Mouse (Mus musculus) bone marrow, adult 2 months (tissue): ENCODE data around the gene Fkbp6. TPM values are rescaled to one million over a fixed set of nuclear protein-coding genes. Genes with fewer than 3 reads are reported as not detected.

ENCODE experiments used
- H3K27ac ChIP-seq: fragments of 200-500 bp; 2 replicates; pipeline ENCODE4 v1.5.1; 2012; ENCODE audit warnings: low read depth, mild to moderate bottlenecking, control low read depth, inconsistent platforms, low read length; ENCODE audit not compliant: control insufficient read depth, poor library complexity, insufficient read depth
- H3K4me1 ChIP-seq: fragments of 200-500 bp; 2 replicates; pipeline ENCODE4 v1.6.1; 2011; ENCODE audit warnings: low read length; ENCODE audit not compliant: control insufficient read depth, insufficient read depth
- H3K4me3 ChIP-seq: fragments of 200-500 bp; replicated peaks from 2 replicates; pipeline ENCODE3; 2011; ENCODE audit warnings: mild to moderate bottlenecking, low read depth, low read length, control low read depth; ENCODE audit not compliant: control insufficient read depth
- CTCF ChIP-seq: fragments of 200-500 bp; IDR thresholded peaks from 2 replicates; pipeline ENCODE4 v1.5.1; 2011; ENCODE audit warnings: low read length, control low read depth; ENCODE audit not compliant: control insufficient read depth, insufficient read depth
- POLR2A ChIP-seq: fragments of 200-500 bp; IDR thresholded peaks from 2 replicates; pipeline ENCODE4 v1.6.1; 2011; ENCODE audit warnings: low read depth, mild to moderate bottlenecking, control low read depth, low read length, borderline replicate concordance; ENCODE audit not compliant: control insufficient read depth
- WGBS: fragments of 180-500 bp; shearing (Covaris S2); methylation state at CpG from one replicate; pipeline ENCODE4 v1.1.7; 2018; 5-methylcytosine and 5-hydroxymethylcytosine counted together
- polyA plus RNA-seq: library from polyadenylated mRNA; stranded (reverse); fragments of >200 nt; gene quantifications from 2 replicates; pipeline ENCODE4 v1.2.4, GENCODE M21; 2011; ENCODE audit warnings: low replicate concordance; ENCODE audit not compliant: missing spikeins, insufficient read depth, insufficient read length

Fkbp6 gene
- polyA plus RNA-seq, 1 experiment, result not detected

DNA sequence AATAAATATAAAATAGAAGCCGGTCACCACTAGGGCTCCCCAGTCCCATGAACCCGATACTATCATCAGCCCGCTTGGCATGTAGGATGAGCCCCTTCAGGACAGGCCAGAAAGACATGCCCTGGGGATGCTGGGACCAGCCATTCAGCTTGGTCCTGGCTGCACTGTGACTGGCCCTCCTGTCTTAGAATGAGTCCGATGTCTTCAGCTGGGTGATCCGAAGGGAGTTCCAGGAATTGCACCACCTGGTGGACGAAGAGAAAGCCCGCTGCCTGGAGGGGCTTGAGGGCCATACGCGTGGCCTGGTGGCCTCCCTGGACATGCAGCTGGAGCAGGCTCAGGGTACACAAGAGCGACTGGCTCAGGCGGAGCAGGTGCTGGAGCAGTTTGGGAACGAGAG, 13.7 kb upstream of the Fkbp6 start:
- Histone ChIP-seq H3K4me3 (no peak overlapping the region), H3K4me1 (no peaks in the 10 kb centered on the region; the same call in 1 of the 2 replicates), H3K27ac (no peak overlapping the region)
- 31% methylated on average over 12 of the region's 12 CpGs for WGBS
- TF ChIP-seq CTCF, result peak; percentile 62
- TF ChIP-seq POLR2A, result no peak

DNA sequence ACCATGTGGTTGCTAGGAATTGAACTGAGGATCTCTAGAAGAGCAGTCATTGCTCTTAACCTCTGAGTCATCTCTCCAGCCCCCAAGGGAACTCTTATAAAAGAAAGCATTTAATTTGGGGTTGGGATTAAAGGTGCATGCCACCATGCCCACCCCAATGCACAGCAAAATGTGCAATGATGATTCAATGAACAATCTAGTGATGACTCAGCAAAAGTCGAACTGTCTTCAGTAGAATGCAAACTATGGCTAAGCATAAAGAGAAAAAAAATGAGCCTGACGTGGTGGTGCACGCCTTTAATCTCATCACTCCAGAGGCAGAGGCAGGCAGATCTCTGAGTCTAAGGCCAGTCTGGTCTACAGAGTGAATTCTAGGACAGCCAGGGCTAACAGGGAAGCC, 12.7 kb upstream of the Fkbp6 start:
- Histone ChIP-seq H3K27ac (no peak overlapping the region), H3K4me3 (no peak overlapping the region), H3K4me1 (no peaks in the 10 kb centered on the region)
- WGBS, result 60% methylated on average over 3 of the region's 3 CpGs
- TF ChIP-seq POLR2A (no peak), CTCF (no peak)

DNA sequence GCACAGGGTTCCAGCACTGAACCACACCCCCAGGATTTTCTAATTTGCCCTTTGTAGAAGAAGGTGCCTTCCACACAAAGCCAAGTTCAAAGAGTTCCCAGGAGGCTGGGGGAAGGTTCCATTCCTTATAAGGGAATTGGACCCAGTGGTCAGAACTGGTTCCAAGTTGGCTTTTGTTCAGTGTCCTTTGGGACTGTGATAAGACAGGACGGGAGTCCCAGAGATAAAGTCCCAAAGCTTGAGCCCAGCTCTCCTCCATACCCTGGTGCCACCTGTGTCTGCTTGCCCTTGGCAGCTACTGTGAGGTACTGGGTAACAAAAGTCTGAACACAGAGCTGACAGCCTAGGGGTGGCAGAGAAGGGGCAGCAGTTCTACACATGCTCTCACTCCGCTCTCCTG, 9.9 kb upstream of the Fkbp6 start:
- WGBS, result 83% methylated on average over 2 of the region's 2 CpGs
- TF ChIP-seq CTCF, result no peak
- TF ChIP-seq POLR2A, result no peak
- H3K4me3 ChIP-seq, result no peak overlapping the region
- H3K27ac ChIP-seq, result no peak overlapping the region
- no peaks in the 10 kb centered on the region for H3K4me1 ChIP-seq

DNA sequence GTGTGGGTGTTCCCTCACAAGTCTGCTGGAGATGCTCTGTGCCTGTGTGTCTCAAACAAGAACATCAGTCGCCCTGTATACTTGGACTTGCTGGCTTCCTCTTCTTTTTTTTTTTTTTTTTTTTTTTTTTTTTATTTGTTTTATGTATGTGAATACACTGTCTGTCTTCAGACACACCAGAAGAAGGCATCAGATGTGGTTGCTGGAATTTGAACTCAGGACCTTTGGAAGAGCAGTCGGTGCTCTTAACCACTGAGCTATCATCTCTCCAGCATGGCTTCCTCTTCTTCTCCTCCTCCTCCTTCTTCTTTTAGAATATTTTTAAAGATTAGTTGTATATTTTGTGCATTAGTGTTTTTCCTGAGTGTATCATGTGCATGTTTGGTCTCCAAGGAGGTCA, 7.7 kb upstream of the Fkbp6 start:
- no peaks in the 10 kb centered on the region for H3K4me1 ChIP-seq
- 76% methylated on average over 2 of the region's 2 CpGs for WGBS
- TF ChIP-seq CTCF (no peak), POLR2A (no peak)
- H3K27ac ChIP-seq, result no peak overlapping the region
- no peak overlapping the region for H3K4me3 ChIP-seq

DNA sequence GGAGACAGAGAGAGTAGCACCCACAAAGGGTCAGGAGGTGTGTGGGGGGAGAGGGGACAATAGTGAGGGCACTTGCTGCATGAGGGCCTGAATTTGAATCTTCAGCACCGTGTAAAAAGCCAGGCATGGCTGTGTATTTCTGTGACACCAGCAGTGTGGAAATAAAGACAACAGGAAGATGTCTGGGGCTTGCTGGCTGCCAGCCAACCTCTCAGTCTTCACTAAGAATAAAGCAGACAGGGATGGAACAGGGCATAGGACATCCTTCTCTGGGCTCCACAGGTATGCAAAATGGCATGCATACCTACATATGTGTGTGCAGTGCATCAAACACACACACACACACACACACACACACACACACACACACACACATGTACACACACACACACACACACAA, 6.2 kb upstream of the Fkbp6 start:
- TF ChIP-seq CTCF (no peak), POLR2A (no peak)
- 16% methylated on average over 1 of the region's 1 CpGs for whole genome bisulfite sequencing
- H3K4me1 ChIP-seq, result no peaks in the 10 kb centered on the region
- H3K27ac ChIP-seq, result no peak overlapping the region
- no peak overlapping the region for H3K4me3 ChIP-seq

DNA sequence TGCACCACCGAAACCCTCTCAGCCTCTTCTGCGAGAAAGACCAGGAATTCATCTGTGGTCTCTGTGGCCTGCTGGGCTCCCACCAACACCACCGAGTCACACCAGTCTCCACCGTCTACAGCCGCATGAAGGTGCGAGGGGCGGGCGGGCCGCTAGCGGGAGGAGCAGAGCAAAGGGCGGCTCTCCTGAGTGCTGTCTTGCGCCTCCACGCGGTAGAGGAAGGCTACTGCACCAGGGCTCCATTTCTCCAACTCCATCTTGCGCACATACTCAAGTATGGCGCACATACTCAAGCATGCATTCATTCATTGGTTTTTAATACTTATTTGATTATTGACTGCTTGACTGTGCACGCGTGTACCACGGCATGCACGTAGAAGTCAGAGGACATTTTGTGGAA, 3.7 kb upstream of the Fkbp6 start:
- no peaks in the 10 kb centered on the region for H3K4me1 ChIP-seq
- H3K4me3 ChIP-seq, result no peak overlapping the region
- WGBS, result 29% methylated on average over 20 of the region's 20 CpGs
- H3K27ac ChIP-seq, result no peak overlapping the region
- TF ChIP-seq POLR2A (no peak), CTCF (peak; percentile 36)

DNA sequence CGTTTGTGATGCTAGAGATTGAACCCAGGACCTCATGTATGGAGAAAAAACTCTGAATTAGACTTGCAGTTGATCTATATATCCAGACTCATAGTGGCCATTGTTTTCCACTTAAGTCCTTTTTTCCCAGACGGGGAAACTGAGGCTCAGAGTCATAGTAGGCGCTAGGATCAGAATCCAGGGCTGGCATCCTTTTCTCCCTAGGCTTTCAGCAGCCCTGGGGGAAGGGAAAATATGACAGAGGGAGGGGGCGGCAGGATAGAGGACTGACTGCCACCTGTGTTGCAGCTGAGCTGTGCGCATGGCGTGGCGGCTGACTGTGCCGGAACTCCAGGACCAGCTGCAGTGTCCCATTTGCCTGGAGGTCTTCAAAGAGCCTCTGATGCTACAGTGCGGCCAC, 3.2 kb upstream of the Fkbp6 start, which contains the start of gene Trim50:
Gene Trim50, plus strand, starts transcription at position 301 of the 400 bp plus-strand sequence.
- TF ChIP-seq CTCF, result no peak
- TF ChIP-seq POLR2A, result no peak

DNA sequence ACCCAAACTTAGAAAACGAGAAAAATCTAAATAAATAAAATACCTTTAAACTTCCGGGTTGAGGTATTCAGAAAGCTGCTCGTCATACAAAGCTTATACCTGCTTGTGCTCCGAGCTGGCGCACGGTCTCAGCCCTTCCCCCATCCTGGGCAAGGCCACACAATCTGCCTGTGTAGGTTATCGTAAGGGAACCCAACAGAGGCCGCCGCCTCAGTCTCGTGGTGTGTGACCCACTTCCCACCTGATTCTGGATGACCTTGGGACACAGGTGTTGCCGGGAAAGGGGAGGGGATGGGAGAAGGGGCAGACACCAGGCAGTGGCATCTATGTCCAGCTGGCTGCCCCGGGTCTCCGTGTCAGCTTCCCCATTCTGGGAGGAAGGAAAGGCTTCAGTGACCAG, 1.8 kb upstream of the Fkbp6 start:
- H3K4me3 ChIP-seq, result no peak overlapping the region
- no peaks in the 10 kb centered on the region for H3K4me1 ChIP-seq
- H3K27ac ChIP-seq, result no peak overlapping the region
- whole genome bisulfite sequencing, result 73% methylated on average over 13 of the region's 13 CpGs
- no peak for TF ChIP-seq POLR2A
- no peak for TF ChIP-seq CTCF

More for the DNA sequence above, 3.2 kb upstream of the Fkbp6 start, which contains the start of gene Trim50:
- no peaks in the 10 kb centered on the region for H3K4me1 ChIP-seq
- no peak within 1 kb of the TSS for H3K27ac ChIP-seq
- no peak within 1 kb of the TSS for H3K4me3 ChIP-seq
- 80% methylated on average over 9 of the region's 9 CpGs for WGBS

DNA sequence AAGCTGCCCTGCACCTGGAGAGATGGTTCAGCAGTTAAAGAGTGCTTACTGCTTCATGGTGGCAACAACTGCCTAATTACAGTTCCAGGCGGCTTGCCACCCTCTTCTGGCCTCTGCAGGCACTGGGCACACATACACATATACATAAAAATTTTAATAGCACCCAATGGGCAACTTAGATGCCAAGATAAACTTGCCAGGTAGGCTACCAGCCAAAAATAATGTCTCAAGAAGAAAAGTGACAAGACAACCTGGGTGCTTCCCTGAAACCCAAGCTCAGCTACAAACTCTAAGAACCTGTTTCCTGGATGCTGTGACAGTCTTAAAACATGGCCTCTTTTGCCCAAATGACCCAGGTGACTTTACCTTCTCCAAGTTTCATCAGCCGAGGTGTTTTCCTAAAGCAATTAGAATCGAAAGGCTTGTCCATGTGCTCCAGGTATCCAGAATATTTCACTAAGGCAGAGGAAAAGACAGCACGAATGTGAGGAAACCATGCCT, 2.3 kb downstream of the Fkbp6 start:
- no peak overlapping the region for H3K27ac ChIP-seq
- H3K4me3 ChIP-seq, result no peak overlapping the region
- 66% methylated on average over 4 of the region's 4 CpGs for WGBS
- TF ChIP-seq CTCF (no peak), POLR2A (no peak)
- H3K4me1 ChIP-seq, result no peaks in the 10 kb centered on the region; the same call in 1 of the 2 replicates
